Mouse (Mus musculus): ENCODE results near the gene Dhx58. TPM values are rescaled to one million over a fixed set of nuclear protein-coding genes. Genes with fewer than 3 reads are reported as not detected.

The Dhx58 gene
- total RNA-seq, 1 experiment = 2.3 TPM

DNA sequence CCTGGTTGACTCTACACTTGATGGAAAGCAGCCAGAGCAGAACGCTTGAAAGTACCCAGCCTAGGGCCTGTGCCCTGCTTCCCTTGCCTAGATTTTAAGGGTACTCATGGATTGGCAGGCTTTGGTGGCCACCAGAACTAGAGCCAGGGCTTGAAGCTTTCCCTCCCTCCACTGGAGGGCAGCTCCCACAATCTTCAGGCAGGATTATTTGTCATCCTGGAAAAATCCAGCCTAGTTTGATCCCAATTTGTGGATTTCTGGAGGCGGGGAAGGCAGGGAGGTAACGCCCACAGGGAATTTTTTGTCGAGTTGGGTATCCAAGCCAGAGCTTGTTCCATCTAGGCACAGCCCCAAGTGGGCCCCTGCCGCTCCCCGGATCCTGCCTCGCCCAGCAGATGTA is 13.7 kb downstream of the Dhx58 start:
- H3K9ac ChIP-seq (ENCODE audit: insufficient read depth, low read depth, low read length, poor library complexity, severe bottlenecking) = no peak overlapping the region

DNA sequence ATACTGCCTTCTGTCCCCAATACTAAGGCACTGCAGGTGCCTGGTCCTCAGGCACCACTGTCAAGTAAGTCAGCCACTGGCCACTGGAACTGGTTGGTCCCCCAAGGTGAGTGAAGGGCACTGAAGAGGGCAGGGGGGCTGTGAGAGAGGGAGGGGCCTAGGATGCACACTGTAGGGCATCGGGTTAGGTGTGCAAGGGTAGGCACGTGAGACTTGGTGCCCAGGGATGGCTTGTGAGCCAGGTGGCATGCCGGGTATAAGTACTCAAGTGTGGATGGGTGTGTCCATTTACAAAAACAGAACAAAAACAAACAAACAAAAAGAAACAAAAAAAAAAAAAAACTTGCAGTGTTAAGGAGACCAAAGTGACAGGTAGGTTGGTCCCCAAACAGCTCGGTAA is 15.6 kb downstream of the Dhx58 start:
- DNase-seq (ENCODE audit: low read depth, low spot score) = no peak
- no peak overlapping the region for H3K27ac ChIP-seq (ENCODE audit: insufficient read depth, low read depth, low read length, poor library complexity, severe bottlenecking)
- H3K9ac ChIP-seq (ENCODE audit: insufficient read depth, low read depth, low read length, poor library complexity, severe bottlenecking) = no peak overlapping the region
- H3K9me3 ChIP-seq (ENCODE audit: control insufficient read depth, insufficient read depth, low read depth, low read length) = no peaks in the 10 kb centered on the region
- H3K4me1 ChIP-seq (ENCODE audit: control insufficient read depth in 2 of 2, insufficient read depth in 2 of 2, low read length in 2 of 2, poor library complexity in 1 of 2) = peaks cover 0 to 15% of the 10 kb centered on the region in 2 experiments; a peak in 2 of 4 replicates
- H3K4me3 ChIP-seq (ENCODE audit: insufficient read depth in 1 of 2, low read depth in 1 of 2, low read length in 2 of 2, poor library complexity in 1 of 2, severe bottlenecking in 1 of 2) = no peak overlapping the region
- in situ Hi-C loops (cut with MboI; ENCODE audit: low sequenced_read_pairs in 2 of 2, unreplicated experiment in 2 of 2) = no loop called here
- no peaks in the 10 kb centered on the region for H3K36me3 ChIP-seq (ENCODE audit: control insufficient read depth, insufficient read depth, low read length, poor library complexity, severe bottlenecking)
- no peak for TF ChIP-seq MAFK (IDR thresholded peaks at IDR 0.05; ENCODE audit: insufficient read depth, low read depth, low read length)
- no peak for TF ChIP-seq ZC3H11A (IDR thresholded peaks at IDR 0.05; ENCODE audit: borderline replicate concordance, low read depth, low read length)
- TF ChIP-seq CHD2 (IDR thresholded peaks at IDR 0.05; ENCODE audit: low read depth, low read length) = no peak
- TF ChIP-seq ZNF384 (IDR thresholded peaks at IDR 0.05; ENCODE audit: low read depth, low read length) = no peak
- no peak for TF ChIP-seq HCFC1 (IDR thresholded peaks at IDR 0.05; ENCODE audit: borderline replicate concordance, insufficient read depth, low read length)

More for the DNA sequence above, 13.7 kb downstream of the Dhx58 start:
- Histone ChIP-seq H3K4me3 (ENCODE audit: insufficient read depth in 1 of 2, low read depth in 1 of 2, low read length in 2 of 2, poor library complexity in 1 of 2, severe bottlenecking in 1 of 2) (no peak overlapping the region), H3K4me1 (ENCODE audit: control insufficient read depth in 2 of 2, insufficient read depth in 2 of 2, low read length in 2 of 2, poor library complexity in 1 of 2) (peaks cover 0 to 12% of the 10 kb centered on the region in 2 experiments; a peak in 2 of 4 replicates), H3K9me3 (ENCODE audit: control insufficient read depth, insufficient read depth, low read depth, low read length) (no peaks in the 10 kb centered on the region), H3K36me3 (ENCODE audit: control insufficient read depth, insufficient read depth, low read length, poor library complexity, severe bottlenecking) (no peaks in the 10 kb centered on the region), H3K27ac (ENCODE audit: insufficient read depth, low read depth, low read length, poor library complexity, severe bottlenecking) (no peak overlapping the region)
- no peak for DNase-seq (ENCODE audit: low read depth, low spot score)
- in situ Hi-C loops (cut with MboI; ENCODE audit: low sequenced_read_pairs in 2 of 2, unreplicated experiment in 2 of 2) = no loop called here
- no peak for TF ChIP-seq CHD2 (IDR thresholded peaks at IDR 0.05; ENCODE audit: low read depth, low read length)
- TF ChIP-seq HCFC1 (IDR thresholded peaks at IDR 0.05; ENCODE audit: borderline replicate concordance, insufficient read depth, low read length) = no peak

DNA sequence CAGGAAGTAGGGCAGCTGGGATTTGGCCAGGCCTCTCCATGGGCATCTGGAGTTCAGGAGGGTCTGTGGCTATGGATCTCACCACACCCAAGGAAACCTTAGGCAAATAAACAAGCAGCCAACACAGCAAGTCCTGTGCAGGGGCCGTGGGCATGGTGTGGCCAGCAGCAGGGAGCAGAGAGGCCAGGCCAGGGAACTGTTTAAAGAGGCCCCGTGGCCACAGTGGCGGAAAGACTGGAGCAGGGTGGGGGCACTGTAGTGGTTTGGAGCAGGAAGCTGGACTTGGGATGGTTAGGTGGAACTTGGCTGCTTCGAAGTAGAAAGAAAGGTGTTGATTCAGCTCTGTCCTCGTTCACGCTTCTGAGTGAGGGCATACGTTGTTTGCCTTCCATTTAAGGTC is 16.8 kb downstream of the Dhx58 start:
- H3K4me3 ChIP-seq (ENCODE audit: insufficient read depth in 1 of 2, low read depth in 1 of 2, low read length in 2 of 2, poor library complexity in 1 of 2, severe bottlenecking in 1 of 2) = no peak overlapping the region
- no peak overlapping the region for H3K27ac ChIP-seq (ENCODE audit: insufficient read depth, low read depth, low read length, poor library complexity, severe bottlenecking)
- H3K36me3 ChIP-seq (ENCODE audit: control insufficient read depth, insufficient read depth, low read length, poor library complexity, severe bottlenecking) = no peaks in the 10 kb centered on the region
- TF ChIP-seq ZNF384 (IDR thresholded peaks at IDR 0.05; ENCODE audit: low read depth, low read length) (no peak), CHD2 (IDR thresholded peaks at IDR 0.05; ENCODE audit: low read depth, low read length) (no peak), MAFK (IDR thresholded peaks at IDR 0.05; ENCODE audit: insufficient read depth, low read depth, low read length) (no peak), HCFC1 (IDR thresholded peaks at IDR 0.05; ENCODE audit: borderline replicate concordance, insufficient read depth, low read length) (no peak), ZC3H11A (IDR thresholded peaks at IDR 0.05; ENCODE audit: borderline replicate concordance, low read depth, low read length) (no peak)
- in situ Hi-C loops (cut with MboI; ENCODE audit: low sequenced_read_pairs in 2 of 2, unreplicated experiment in 2 of 2) = no loop called here
- H3K9me3 ChIP-seq (ENCODE audit: control insufficient read depth, insufficient read depth, low read depth, low read length) = no peaks in the 10 kb centered on the region
- DNase-seq (ENCODE audit: low read depth, low spot score) = no peak
- peaks cover 0 to 18% of the 10 kb centered on the region in 2 experiments; a peak in 2 of 4 replicates for H3K4me1 ChIP-seq (ENCODE audit: control insufficient read depth in 2 of 2, insufficient read depth in 2 of 2, low read length in 2 of 2, poor library complexity in 1 of 2)
- no peak overlapping the region for H3K9ac ChIP-seq (ENCODE audit: insufficient read depth, low read depth, low read length, poor library complexity, severe bottlenecking)

DNA sequence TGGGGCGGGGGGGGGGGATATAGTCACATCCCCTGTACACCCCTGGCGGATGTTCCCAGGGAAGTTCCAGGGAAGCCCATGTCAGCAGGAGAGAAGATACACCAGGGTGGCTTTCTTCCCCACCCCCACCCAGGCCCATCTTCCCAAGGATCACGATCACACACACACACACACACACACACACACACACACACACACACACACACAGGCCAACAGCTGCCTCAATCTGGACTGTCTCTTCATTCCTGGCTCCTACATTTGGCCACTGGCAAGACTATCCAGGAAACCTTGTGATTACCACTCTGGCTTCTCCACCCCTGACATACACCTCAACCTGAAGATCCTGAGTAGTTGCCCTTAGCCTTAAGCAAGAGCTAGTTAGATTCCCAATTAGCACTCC is 18.7 kb downstream of the Dhx58 start:
- Histone ChIP-seq H3K9me3 (ENCODE audit: control insufficient read depth, insufficient read depth, low read depth, low read length) (no peaks in the 10 kb centered on the region), H3K27ac (ENCODE audit: insufficient read depth, low read depth, low read length, poor library complexity, severe bottlenecking) (no peak overlapping the region), H3K9ac (ENCODE audit: insufficient read depth, low read depth, low read length, poor library complexity, severe bottlenecking) (no peak overlapping the region), H3K4me3 (ENCODE audit: insufficient read depth in 1 of 2, low read depth in 1 of 2, low read length in 2 of 2, poor library complexity in 1 of 2, severe bottlenecking in 1 of 2) (no peak overlapping the region), H3K4me1 (ENCODE audit: control insufficient read depth in 2 of 2, insufficient read depth in 2 of 2, low read length in 2 of 2, poor library complexity in 1 of 2) (peaks cover 0 to 23% of the 10 kb centered on the region in 2 experiments; a peak in 2 of 4 replicates), H3K36me3 (ENCODE audit: control insufficient read depth, insufficient read depth, low read length, poor library complexity, severe bottlenecking) (no peaks in the 10 kb centered on the region)
- DNase-seq (ENCODE audit: low read depth, low spot score) = no peak
- in situ Hi-C loops (cut with MboI; ENCODE audit: low sequenced_read_pairs in 2 of 2, unreplicated experiment in 2 of 2) = no loop called here
- TF ChIP-seq HCFC1 (IDR thresholded peaks at IDR 0.05; ENCODE audit: borderline replicate concordance, insufficient read depth, low read length) (no peak), ZC3H11A (IDR thresholded peaks at IDR 0.05; ENCODE audit: borderline replicate concordance, low read depth, low read length) (no peak), CHD2 (IDR thresholded peaks at IDR 0.05; ENCODE audit: low read depth, low read length) (no peak), ZNF384 (IDR thresholded peaks at IDR 0.05; ENCODE audit: low read depth, low read length) (no peak), MAFK (IDR thresholded peaks at IDR 0.05; ENCODE audit: insufficient read depth, low read depth, low read length) (no peak)

DNA sequence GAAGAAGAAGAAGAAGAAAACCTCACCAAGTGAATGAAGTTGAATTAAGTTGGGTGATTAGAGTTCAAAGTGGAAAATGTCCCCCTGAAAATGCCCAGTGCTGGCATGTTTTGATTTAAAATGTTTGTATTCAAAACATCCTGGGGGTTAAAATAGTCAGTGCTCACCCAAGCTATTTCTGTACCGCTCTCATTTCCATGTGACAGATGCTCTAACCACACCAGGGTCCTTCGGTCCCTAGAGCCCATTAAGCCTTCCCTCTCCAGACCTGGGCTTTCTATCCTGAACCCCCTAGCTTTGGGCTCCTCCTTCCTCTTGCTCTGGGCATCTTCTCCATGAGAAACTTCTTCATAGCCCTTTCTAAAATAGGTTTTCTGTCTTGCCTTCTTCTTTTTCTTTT is 20.0 kb downstream of the Dhx58 start:
- Histone ChIP-seq H3K27ac (ENCODE audit: insufficient read depth, low read depth, low read length, poor library complexity, severe bottlenecking) (no peak overlapping the region), H3K9ac (ENCODE audit: insufficient read depth, low read depth, low read length, poor library complexity, severe bottlenecking) (no peak overlapping the region), H3K9me3 (ENCODE audit: control insufficient read depth, insufficient read depth, low read depth, low read length) (no peaks in the 10 kb centered on the region), H3K4me3 (ENCODE audit: insufficient read depth in 1 of 2, low read depth in 1 of 2, low read length in 2 of 2, poor library complexity in 1 of 2, severe bottlenecking in 1 of 2) (no peak overlapping the region), H3K4me1 (ENCODE audit: control insufficient read depth in 2 of 2, insufficient read depth in 2 of 2, low read length in 2 of 2, poor library complexity in 1 of 2) (peaks cover 0 to 23% of the 10 kb centered on the region in 2 experiments; a peak in 2 of 4 replicates), H3K36me3 (ENCODE audit: control insufficient read depth, insufficient read depth, low read length, poor library complexity, severe bottlenecking) (no peaks in the 10 kb centered on the region)
- TF ChIP-seq ZNF384 (IDR thresholded peaks at IDR 0.05; ENCODE audit: low read depth, low read length) = no peak
- no peak for TF ChIP-seq CHD2 (IDR thresholded peaks at IDR 0.05; ENCODE audit: low read depth, low read length)
- no peak for TF ChIP-seq MAFK (IDR thresholded peaks at IDR 0.05; ENCODE audit: insufficient read depth, low read depth, low read length)
- no peak for TF ChIP-seq HCFC1 (IDR thresholded peaks at IDR 0.05; ENCODE audit: borderline replicate concordance, insufficient read depth, low read length)
- no peak for TF ChIP-seq ZC3H11A (IDR thresholded peaks at IDR 0.05; ENCODE audit: borderline replicate concordance, low read depth, low read length)
- no peak for DNase-seq (ENCODE audit: low read depth, low spot score)
- in situ Hi-C loops (cut with MboI; ENCODE audit: low sequenced_read_pairs in 2 of 2, unreplicated experiment in 2 of 2) = no loop called here
